Mouse (Mus musculus): ENCODE measurements around the gene Opalin.

Opalin gene

DNA sequence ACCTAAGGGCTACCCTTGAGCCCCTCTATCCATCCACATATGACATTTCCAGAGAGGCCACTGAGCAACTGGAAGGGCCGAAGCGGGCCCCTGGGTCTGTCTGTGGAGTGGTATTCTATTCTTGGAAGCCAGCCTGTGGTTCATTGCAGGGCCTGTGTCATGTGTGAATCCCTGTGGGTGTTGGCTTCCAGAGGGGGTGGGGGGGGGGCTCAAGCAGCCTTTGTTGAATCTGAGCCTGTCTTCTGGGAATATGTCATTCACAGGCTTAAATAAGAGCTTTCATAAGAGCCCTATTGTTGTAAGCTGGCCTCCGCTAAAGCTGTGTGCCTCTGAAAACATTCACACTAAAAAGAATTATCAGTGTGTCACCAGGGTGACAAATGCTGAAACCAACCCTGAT lies 4.7 kb upstream of the Opalin start:
- in situ Hi-C loops (cut with MboI; ENCODE audit: low sequenced_read_pairs): no loop called here

DNA sequence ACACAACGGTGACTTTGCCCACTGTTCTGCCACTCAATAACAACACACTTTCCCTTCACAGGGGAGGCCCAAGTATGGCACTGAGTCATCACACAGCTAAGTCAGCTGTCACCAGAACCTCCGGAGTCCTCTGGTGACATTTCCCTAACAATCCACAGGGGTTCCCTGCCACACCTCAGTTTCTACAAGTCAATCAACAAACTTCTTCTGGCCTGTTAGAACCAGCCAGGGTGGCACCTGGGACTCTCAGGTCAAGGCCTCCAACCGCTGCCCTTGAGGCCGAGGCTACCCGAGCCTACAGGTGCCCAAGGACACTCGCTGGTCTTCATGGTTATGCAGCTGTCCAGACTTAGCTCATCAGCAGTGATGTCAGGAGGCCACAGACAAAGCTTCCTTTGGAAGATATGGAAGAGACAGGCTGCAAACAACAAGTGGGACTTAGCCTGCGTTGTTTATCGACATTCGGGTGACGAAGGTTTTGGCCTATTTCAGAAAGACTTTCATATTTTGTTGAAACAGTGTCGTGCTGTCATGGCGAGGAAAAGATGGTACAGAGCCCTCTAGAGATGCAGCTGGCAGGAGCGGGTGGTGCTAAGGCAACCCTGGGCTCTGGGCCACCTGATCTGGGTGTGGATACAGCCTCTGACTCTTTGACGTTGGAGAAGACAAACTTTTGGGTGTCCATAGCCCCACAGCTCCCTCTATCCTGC lies 3.0 kb downstream of the Opalin start:
- in situ Hi-C loops (cut with MboI; ENCODE audit: low sequenced_read_pairs): no loop called here

DNA sequence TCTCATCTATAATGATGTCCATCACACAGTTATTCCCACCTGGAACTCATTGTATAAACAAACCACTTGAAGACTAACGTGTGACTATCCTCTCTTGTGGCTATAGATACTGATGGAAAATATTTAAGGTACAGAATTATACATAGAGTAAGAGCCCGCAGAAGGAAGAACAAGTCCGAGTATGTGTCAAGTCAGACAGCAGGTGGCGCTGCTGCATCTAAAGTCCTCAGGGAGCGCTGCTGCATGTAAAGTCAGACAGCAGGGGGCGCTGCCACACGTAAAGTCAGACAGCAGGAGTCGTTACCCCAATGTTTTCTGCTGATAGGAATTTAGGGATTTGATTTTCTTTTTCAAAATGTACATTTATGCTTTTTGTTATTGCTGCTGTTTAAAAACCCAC lies 5.4 kb downstream of the Opalin start:
- in situ Hi-C loops (cut with MboI; ENCODE audit: low sequenced_read_pairs): no loop called here

DNA sequence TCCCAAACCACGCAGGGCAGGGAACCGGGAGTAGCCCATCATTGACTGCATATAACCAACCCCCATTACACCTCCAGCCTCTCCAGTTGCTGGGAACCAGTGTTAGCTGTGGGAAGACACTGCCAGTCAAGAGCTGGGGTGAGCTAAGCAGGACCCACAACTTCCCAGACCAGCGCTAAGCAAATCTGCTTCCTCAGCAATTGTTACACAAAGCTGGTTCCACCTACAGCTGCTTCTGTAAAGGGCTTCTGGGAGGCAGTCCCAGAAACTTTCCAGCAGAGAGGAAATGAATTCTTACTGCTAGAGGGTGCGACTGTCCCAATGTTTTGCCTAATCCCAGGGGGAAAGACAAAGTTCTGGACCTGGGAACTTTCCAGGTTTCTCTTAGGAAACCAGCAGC lies 22.2 kb downstream of the Opalin start:
- in situ Hi-C loops (cut with MboI; ENCODE audit: low sequenced_read_pairs): no loop called here

DNA sequence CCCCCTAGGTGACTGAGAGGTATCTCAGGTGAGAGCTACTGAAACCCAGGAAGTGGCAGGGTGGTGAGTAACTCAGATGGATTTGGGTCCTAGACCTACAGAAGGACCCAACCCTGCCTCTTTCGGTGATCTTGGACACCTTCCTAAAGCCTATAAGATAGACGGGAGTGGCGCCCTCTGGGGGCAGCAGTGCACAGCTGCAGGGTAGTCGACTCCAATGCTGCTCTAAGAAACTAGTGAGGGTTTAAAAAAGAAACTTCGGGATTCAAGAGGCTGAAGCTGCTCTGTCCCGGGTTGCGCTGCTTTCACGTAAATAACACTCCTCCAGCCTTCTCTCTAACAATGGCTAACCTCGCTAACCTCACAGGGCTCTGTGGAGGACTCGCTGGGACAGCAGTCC lies 23.4 kb downstream of the Opalin start:
- in situ Hi-C loops (cut with MboI; ENCODE audit: low sequenced_read_pairs): no loop called here

DNA sequence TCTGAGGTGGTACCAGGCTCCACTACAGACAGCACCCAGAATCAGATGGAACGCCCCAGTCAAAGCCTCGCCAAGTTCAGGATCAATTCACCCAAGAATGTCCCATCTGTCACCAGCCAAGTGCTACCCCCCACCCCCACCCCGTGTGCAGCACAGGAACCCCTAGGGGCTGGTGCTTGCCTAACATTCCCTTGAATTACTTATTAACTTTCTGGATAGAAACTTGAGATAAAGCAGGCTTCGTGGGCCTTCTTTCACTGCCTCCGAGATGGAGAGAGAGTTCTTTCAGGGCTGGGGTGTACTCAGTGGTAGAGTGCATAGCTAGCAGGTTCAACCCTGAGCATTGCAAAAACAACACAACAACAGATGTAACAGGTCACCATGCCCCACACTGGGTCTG lies 24.7 kb downstream of the Opalin start:
- in situ Hi-C loops (cut with MboI; ENCODE audit: low sequenced_read_pairs): no loop called here

DNA sequence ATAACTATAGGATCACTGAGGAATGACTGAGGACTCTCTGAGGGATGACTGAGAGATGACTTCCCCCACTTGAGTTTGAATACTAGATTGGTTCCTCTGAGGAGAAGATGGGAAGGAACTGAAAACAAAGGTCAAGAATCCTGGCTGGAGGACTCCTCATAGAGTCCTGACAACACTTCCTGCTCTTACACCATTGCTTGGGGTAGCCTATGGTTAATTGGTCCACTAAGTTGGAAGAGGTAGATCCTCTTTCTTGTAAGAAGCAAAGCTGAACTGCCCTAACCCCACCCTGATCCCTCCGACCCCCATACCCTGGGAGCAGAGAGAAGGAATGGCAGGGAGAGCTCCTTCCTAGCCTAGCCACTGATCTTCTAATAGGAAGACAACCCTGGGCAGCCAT lies 25.2 kb downstream of the Opalin start:
- in situ Hi-C loops (cut with MboI; ENCODE audit: low sequenced_read_pairs): no loop called here

DNA sequence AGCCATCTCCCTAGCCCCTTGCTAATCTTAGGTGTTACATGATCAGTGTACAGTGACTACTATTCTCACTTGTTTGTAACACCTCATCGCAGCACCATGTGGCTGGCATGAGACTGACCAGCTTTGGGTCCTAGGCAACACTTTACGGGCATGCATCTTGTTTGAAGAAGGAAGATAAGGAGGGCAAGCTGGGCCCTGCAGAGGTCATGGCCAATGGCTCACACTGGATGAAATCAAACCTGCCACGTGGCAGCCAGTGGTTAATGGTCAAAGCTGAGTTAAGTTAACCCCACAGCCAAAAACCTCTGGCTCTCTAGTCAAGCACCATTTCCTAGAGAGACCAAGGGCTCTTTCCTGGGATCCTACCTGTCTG lies 28.7 kb downstream of the Opalin start:
- in situ Hi-C loops (cut with MboI; ENCODE audit: low sequenced_read_pairs): loop anchor here (25.0 kb wide), 1 partner anchor 286 kb away; no protein-coding TSS in a partner anchor

DNA sequence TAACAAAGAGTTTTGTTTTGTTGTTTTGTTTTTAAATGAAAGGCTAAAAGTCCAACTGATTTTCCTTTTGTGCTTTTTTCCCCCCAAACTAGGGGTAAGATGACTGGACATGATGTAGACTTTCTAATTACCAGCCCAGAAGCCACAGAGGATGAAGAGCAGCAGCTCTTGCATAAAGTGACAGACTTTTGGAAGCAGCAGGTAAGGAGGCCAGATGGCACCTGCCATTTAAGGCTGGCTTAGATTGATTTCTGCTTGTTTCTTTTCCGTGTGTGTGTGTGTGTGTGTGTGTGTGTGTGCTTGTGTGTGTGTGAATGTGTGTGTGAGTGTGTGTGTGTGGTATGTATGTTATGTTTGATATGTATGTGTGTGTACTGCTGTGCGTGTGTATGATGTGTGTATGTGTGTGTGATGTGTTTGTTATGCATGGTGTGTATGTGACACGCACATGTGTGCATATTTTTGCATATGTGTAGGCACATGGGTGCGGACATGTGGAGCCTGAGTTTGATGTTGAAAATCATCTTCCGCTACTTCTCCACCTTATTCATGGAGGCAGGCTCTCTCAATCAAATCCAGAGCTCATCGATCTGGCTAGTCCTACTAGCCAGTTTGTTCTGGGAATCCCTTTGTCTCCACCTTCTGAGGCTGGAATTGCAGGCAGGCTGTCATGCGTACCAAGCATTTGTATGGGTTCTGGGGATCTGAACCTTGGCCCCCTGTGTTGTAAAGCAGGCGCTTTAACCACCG lies 29.3 kb downstream of the Opalin start:
- in situ Hi-C loops (cut with MboI; ENCODE audit: low sequenced_read_pairs): loop anchor here (25.0 kb wide), 1 partner anchor 285 kb away; no protein-coding TSS in a partner anchor

DNA sequence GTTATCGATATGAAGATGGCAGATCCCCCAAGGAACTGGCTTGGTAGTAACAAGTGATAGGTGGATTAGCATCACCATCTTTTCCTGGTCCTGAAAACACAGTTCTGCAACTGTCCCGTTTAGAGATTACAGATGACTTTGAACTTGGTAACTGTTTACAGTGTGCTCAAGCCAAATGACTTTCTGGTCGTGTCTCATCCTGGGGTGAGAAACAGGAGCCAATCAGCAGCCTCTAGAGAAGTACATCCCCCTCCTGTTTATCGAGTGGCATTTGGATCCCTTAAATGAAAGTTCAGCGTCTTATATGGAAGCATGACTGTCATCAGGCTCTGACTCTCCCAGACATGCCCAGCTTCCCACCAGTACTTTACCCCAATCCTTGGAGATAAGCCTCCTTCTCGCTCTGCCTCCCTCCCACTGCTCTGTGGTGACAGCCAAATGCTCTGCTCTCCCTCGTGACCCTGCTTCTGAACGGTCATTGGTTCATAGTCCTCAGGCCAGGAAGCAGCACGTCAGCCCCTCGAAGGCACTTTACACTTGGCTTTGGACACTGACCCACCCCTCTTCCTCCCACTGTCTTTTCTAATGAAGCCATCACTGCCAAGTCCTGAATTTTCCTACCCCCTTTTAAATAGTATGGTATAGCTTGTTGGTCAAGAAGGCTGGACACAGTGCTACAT lies 31.7 kb downstream of the Opalin start:
- in situ Hi-C loops (cut with MboI; ENCODE audit: low sequenced_read_pairs): loop anchor here (25.0 kb wide), 1 partner anchor 283 kb away; no protein-coding TSS in a partner anchor

DNA sequence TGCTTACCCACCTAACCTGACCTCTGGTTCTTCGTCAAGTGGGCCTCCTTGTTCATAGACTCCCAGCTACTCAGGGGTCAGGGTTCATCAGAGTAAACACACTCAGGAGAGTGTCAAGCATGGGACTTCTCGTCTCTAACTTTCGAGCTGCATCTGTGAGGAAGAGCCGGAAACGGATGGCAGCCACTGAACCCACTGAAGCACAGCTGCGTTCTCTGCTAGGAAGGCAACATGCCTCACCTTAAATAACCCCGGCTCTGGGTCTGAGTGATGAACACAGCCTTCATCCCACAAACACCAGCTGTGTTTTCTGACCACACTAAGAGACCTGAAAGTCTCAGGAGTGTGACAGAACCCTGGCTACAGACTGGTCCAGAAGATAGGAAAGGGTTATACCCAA lies 37.8 kb downstream of the Opalin start:
- in situ Hi-C loops (cut with MboI; ENCODE audit: low sequenced_read_pairs): loop anchor here (25.0 kb wide), 1 partner anchor 277 kb away; no protein-coding TSS in a partner anchor

DNA sequence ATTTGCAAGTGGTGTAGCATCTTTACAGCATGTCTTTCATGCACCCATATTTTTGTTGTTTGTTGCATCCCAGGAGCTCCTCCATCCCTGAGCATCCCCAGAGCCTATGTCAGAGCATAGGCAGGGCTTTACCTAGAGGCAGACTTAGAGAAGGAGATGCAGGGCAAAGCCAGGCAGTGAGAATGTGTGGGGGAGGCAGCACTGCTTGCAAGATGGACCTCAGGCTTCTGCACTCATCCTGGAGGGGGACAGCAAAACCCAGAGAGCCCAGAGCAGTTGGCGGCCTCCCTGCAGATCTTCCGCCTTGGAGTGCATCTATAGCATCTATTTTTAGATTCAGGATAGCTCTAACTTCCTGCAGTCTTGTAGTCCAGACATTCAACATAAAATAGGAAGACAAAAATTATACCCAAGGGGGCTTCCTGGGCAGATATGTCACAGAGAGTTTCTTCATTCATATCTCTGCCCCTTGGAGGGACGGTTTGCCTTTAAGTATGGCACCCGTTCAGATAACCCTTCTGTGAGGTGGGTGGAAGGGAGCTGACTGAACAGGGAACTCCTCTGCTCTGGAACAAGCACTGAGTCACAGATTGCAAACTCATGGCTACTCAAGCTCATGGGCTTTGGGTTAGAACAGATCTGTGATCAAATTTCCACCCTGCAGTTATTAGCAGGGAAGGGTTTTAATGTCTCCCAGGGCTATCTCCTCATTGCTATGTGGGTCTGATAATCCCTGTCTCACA lies 40.9 kb downstream of the Opalin start:
- in situ Hi-C loops (cut with MboI; ENCODE audit: low sequenced_read_pairs): loop anchor here (25.0 kb wide), 1 partner anchor 274 kb away; no protein-coding TSS in a partner anchor

DNA sequence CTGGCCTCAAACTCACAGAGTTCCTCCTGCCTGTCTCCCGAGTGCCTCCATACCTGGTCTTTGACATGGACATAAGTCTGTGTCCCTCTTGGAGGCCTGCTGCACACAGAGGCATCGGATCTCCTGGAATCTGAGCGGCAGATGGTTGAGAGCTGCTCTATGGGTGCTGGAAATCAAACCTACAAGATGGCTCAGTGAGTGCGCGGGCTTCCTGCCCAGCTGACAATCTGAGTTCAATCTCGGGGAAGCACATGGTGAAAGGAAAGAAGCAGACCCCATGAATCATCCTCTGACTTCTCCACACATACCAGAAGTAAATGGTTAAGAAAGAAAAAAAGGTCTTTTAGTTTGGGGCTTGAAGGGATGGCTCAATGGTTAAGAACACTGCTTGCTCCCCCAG lies 45.0 kb downstream of the Opalin start:
- in situ Hi-C loops (cut with MboI; ENCODE audit: low sequenced_read_pairs): loop anchor here (25.0 kb wide), 1 partner anchor 270 kb away; no protein-coding TSS in a partner anchor

DNA sequence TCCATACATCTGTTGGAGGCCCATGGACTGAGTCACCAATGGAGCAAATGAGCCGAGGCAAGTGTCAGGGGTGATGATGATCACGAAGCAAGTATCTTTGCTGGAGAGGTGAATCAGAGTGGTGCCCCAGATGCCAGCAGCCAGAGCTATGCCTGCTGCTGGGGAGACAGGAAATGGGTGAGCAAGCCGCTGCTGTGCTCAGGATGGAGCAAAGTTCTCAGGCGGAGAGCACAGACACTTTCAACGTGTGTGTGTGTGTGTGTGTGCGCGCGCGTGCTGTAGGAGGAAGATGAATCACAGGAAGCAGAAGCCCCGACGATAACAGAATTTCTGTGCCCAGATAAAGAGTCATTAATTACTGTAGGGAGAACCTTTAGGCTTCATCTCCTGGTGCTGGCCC lies 45.9 kb downstream of the Opalin start:
- in situ Hi-C loops (cut with MboI; ENCODE audit: low sequenced_read_pairs): loop anchor here (25.0 kb wide), 1 partner anchor 269 kb away; no protein-coding TSS in a partner anchor

DNA sequence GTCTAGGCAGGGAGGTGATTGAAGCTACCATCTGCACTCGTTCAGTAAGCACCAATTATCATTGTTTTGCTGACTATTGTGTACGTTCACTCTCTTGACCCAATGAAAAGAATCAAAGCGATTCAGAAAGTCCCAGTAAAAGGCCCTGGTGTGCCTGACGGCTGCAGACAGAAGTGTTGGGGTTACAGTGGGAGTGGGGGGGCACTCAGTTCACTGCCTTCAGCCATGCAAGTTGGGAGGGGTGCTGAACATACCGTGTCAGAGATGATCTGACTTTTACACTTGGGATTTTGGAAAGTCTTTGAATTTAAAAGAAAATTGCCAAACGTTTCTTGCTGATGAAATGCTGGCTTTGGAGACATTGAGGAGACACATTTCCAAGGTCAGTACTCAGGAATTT lies 46.8 kb downstream of the Opalin start:
- in situ Hi-C loops (cut with MboI; ENCODE audit: low sequenced_read_pairs): loop anchor here (25.0 kb wide), 1 partner anchor 268 kb away; no protein-coding TSS in a partner anchor

DNA sequence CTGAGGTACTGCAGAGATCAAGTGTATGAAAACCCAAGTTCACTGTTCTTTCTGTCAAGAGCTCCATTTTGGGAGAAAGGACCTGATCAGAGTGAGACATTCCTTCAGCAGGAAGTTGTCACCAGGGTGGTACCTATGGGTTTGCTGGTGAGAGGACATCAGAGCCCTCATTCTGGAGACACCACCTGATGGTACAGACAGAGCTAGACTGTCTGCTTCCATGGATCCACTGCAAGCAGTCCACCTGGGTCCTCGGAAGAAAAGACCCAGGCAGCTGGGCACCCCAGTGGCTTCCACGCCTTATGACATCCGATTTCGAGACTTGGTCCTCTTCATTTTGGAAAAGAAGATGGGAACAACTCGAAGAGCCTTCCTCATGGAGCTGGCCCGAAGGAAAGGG lies 47.7 kb downstream of the Opalin start, which contains the start of gene Dntt:
Gene Dntt, plus strand, starts transcription at position 57 of the 400 bp plus-strand sequence.
- in situ Hi-C loops (cut with MboI; ENCODE audit: low sequenced_read_pairs): loop anchor here (25.0 kb wide), 1 partner anchor 267 kb away; no protein-coding TSS in a partner anchor

DNA sequence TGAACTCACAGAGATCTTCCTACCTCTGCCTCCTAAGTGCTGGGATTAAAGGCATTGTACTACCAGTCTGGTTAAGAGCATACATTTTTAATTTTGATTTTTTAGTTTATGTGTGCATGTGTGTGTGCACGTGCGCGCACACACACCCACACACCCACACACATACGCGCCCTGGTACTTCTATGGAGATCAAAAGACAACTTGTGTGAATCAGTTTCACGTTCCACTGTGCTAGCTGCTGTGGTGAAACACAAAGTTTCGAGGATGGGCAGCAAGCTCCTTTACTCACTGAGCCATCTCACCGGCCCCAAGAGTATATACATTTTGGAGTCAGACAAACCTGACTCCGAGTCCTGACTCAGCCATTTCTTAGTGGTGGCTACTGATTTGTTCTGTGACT lies 49.3 kb downstream of the Opalin start:
- in situ Hi-C loops (cut with MboI; ENCODE audit: low sequenced_read_pairs): loop anchor here (25.0 kb wide), 1 partner anchor 265 kb away; no protein-coding TSS in a partner anchor

DNA sequence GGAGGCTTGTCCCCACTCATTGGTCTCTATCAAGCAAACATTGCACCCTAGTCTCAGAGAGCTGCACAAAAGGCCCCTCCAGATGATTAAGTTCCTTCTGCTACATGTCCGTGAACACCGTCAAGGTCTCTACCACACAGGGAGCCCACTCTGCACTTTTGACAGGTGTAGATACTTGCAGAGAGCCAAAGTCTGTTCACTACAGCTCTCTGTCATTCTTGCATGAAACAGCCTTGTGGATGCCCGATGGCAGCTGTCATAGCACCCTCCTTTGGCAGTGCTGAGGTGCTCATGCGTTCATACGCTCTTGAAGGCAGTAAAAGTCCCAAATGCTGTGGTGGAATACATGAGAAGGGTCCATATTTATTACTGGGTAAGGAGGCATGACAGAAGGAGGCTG lies 49.9 kb downstream of the Opalin start:
- in situ Hi-C loops (cut with MboI; ENCODE audit: low sequenced_read_pairs): loop anchor here (25.0 kb wide), 1 partner anchor 265 kb away; no protein-coding TSS in a partner anchor

DNA sequence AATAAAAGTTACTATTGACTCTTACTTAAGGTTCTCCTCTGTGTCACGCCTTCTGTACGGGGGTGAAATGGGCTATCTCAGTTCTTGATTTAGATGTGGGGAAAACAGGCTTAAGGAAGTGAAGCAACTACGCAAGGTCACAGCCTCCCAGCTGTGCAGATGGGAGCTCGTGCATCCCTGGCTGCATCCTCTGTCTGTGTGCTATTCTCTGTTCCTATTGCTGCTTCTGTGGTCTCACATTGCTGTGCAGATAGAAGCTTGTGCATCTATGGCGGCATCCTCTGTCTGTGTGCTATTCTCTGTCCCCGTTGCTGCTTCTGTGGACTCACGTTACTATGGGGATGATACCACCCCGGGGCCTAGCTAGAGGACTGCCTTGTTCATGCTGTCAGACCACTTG lies 50.4 kb downstream of the Opalin start:
- in situ Hi-C loops (cut with MboI; ENCODE audit: low sequenced_read_pairs): loop anchor here (25.0 kb wide), 1 partner anchor 264 kb away; no protein-coding TSS in a partner anchor

DNA sequence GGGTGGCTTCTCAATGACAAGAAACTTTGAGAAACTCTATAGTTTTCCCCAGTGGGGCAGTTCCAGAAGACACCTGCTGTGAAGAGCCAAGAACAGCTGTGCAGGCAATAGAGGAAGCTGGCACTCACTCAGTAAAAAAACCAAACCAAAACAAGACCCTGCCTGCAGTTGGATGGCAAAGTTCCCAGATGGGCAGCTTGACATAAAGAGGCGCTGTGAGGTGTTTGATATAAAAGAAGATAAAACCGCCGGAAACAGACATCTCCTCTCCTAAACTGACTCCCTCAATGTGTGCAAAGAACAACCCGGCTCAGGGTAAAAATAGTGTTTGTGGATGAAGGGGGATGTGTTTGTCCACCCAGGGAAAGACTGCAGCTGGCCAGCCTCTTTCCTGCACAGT lies 54.7 kb downstream of the Opalin start:
- in situ Hi-C loops (cut with MboI; ENCODE audit: low sequenced_read_pairs): no loop called here
